Mouse (Mus musculus) heart, adult 9 months (tissue): Measurements from ENCODE around the gene Mat2b.

ENCODE experiments used
- DNase-seq, 2 experiments: peaks; one replicate each; pipeline ENCODE4 v3.0.0; 2022; ENCODE audit warnings: low spot score in 2 of 2

Mat2b gene

GRCm38 (mm10) chr11:40649726-40650445 is 45.1 kb downstream of the Mat2b start:
- no peak for DNase-seq

GRCm38 (mm10) chr11:40647246-40647645 is 47.8 kb downstream of the Mat2b start:
- no peak for DNase-seq
